Mouse (Mus musculus) hematopoietic stem cell, adult 5-6 weeks (primary cell): ENCODE results near the gene Cryba1. TPM values are rescaled to one million over a fixed set of nuclear protein-coding genes. Genes with fewer than 3 reads are reported as not detected.
"Not testable (repeated sequence)": the region's sequence is repeated elsewhere in the genome, so short reads cannot be mapped to it uniquely, and the experiment has no call there.

Experiments
- ATAC-seq, 2 experiments: fragments of 125-278 bp in 1 of 2; replicated peaks in 1 of 2; 2 replicates each; pipeline ENCODE4 v1.8.0; 2016 to 2017; ENCODE audit warnings: inconsistent platforms in 2 of 2, mild to moderate bottlenecking in 2 of 2, moderate number of reproducible peaks in 2 of 2, low read depth in 1 of 2, moderate TSS enrichment in 1 of 2; ENCODE audit not compliant: low FRiP score in 2 of 2, poor library complexity in 2 of 2, severe bottlenecking in 2 of 2, insufficient read depth in 1 of 2, low TSS enrichment in 1 of 2
- total RNA-seq: library from RNA; stranded (forward); fragments of 172-1452, 232-1000 nt; gene quantifications from 2 replicates; pipeline ENCODE4 v1.2.3, GENCODE M21; 2017

The Cryba1 gene
- total RNA-seq, result not detected in 2 replicates

DNA sequence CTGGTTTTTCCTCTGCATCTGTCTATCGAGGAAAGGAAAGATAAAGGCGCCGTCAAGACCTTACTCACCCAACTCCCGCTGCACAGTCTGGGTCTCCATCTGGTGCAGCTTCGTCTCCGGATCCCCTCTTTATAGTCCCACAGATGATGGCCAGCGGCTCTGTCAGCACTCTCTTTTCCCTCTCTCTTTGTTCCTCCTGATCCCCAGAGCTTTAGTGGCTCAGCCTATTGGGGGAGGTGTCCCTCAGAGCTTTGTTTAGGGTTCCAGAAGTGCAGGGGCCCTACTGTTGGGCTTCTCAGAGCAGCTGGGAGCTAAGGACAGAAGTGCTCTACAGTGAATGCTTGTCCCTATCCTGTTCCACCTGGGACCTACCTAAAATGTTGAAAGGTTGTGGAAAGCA lies at the start of gene Cryba1:
Gene Cryba1 (minus strand): TSS at position 101 of the 400 bp plus-strand sequence.
- ATAC-seq, result no peak

DNA sequence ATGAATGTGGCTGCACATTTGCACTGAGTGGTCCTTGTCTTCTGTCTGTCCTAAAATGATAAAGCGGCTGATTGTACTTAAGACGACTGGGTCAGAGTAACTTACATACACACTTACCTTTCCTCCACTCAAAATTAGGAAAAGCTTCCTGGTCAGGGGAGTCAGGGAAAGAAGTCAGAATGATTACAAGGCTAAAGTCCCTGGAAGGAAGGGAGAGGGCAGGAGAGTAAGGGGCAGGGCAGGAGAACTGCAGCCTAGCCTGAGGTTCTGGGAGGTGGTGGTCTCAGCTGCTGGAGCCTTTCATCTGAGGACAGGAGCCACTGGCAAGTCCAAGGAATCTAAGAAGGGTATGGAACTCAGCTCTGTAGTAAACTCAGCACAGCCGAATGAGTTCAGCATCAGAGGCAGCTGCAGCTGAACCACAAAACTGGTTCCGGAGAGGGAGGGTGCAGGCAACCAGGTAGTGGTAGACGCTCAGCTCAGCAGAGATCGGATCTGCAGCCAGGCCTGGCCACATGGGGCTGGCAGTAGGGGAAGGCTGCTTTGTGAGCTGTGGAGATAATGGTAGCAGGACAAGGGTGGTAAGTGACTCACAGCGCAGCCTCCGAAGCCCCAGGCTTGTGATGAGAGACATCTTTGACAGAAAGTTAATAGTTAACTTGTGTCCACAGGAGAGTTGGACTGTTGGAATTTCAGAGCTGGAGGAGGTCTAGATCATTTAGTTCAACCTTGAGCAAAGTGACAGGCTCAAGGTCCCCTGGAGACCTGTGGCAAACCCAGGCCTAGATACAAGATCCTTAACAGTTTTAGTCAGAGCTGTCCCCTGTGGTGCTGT lies 47.0 kb upstream of the Cryba1 start:
- peak; percentile 76 to 86 for ATAC-seq

GRCm38 (mm10) chr11:77770346-77770745 lies 45.3 kb upstream of the Cryba1 start:
- ATAC-seq, result no peak

DNA sequence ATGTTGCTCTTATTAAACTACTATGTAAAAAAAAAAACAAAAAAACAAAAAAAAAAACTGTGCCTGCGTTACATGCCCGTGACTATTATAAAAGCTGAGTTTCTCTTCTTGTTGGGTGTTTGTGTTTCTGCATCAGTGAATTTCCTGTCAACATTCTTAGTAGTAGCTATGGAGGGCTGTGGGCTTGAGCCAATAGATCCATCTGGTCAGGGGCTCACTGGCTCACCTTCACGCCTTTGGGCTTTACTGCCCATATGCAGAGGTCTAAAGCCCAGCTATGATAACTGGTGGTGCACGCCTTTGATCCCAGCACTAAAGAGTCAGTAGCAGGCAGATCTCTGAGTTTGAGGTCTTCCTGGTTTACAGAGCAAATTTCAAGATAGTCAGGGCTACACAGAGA lies 44.4 kb upstream of the Cryba1 start:
- ATAC-seq, result no peak

DNA sequence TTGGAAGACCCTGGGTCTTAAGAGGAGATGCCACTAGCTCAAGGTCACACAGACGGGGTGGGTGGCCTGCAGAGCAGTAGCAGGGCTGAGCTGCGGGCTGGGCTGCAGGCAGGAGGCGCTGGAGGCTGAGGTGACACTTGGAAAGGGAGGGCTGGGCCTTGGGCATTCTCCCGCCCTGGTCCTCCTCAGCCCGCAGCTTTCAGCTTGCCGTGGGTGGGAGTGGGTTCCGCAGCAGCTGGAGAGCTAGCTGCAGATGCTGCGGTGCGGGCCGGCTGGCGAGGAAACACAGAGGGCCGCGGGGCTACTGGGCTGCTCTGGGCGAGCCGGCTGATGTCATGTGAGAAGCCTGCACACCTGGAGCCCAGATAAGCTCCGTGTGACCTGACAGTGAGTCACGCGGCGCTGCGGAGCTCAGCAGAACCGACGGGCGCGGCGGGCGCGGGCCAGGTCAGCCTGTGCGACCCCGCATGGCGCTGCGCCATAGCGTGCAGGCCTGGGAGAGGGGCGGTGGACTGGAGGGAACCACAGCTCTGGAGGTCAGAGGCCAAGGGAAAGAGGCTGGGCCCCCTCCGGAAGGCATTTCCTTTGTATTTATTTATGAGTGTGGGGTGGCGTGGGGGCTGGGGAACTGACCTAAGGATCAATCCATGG lies 41.4 kb upstream of the Cryba1 start:
- ATAC-seq, result peak; percentile 79 to 83

GRCm38 (mm10) chr11:77765459-77765777 lies 40.3 kb upstream of the Cryba1 start:
- ATAC-seq, result no peak

DNA sequence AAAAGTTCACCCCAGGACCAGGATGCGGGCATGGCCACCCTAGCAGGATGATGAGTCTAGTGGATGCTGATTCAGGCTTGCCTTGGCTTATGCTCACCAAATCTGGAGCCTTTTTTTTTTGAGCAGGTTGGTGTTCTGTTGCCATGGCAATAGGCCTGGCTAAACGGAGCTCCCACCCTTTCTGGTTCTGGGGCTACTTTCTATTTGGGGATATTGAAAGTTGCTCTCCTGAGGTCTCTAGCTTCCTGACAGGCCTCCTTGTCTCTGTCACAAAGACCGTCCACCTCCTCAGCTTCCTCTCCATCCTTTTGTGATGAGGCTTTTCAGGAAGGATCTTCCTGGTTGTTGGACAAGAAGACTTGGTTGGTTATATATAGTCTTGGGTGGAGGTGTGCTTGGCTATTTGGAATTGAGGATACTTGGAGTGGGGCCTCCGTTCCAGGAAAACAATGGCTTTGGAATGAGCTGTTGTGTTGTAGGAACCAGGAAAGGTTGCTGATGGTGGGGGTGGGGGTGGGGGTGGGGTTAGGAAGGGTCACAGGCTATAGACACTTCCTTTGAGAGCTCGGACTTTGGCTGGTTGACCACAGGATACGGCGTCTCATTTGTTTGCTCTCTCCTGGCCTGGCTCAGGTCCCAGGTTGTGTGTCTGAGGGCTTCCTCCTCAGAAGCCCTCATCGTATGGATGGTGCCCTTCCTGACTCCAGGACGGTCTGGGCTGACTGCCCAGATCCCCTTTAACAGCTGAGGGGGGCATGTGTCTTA lies 39.8 kb upstream of the Cryba1 start:
- ATAC-seq, result no peak

GRCm38 (mm10) chr11:77763673-77764340 lies 38.7 kb upstream of the Cryba1 start:
- peak in 1 of 2 experiments; percentile 10; a peak in 1 of 4 replicates for ATAC-seq

GRCm38 (mm10) chr11:77762783-77763672 lies 37.9 kb upstream of the Cryba1 start, which contains the start of gene Myo18a:
Gene Myo18a (plus strand): TSS chr11:77763246.
- peak; percentile 20 to 38; a peak in 1 of 4 replicates for ATAC-seq

GRCm38 (mm10) chr11:77760031-77760430 lies 34.9 kb upstream of the Cryba1 start:
- no peak for ATAC-seq

DNA sequence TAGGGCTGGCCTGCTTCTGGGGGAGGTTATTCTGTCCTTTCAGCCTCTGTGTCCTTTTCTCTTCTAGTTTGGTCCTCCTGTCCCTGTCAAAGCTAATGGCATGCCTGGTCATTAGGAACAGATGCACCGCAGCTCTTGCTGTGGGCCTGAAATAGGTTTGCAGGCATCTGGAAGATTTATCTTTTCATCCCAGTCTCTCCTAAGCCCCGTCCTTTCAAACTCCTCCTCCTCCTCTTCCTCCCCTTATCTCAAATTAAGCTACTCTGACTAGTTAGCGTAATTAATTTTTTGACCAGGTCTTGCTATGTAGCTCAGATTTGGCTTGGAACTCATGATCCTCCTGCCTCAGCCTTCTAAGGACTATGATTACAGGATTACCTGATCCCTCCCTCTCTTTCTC lies 28.4 kb upstream of the Cryba1 start:
- no peak for ATAC-seq

GRCm38 (mm10) chr11:77752525-77752924 lies 27.4 kb upstream of the Cryba1 start:
- ATAC-seq, result no peak

GRCm38 (mm10) chr11:77748996-77749395 lies 23.9 kb upstream of the Cryba1 start:
- no peak for ATAC-seq

- ATAC-seq, result not testable (repeated sequence)
Measured at GRCm38 (mm10) chr11:77747103-77747502, 22.0 kb upstream of the Cryba1 start.

- no peak for ATAC-seq
Measured at GRCm38 (mm10) chr11:77746652-77747051, 21.6 kb upstream of the Cryba1 start.

- ATAC-seq, result peak in 1 of 2 experiments; percentile 60; a peak in 2 of 4 replicates
Measured at GRCm38 (mm10) chr11:77743966-77744365, 18.9 kb upstream of the Cryba1 start.

- no peak for ATAC-seq
Measured at GRCm38 (mm10) chr11:77738555-77738954, 13.5 kb upstream of the Cryba1 start.
